Mouse (Mus musculus): ENCODE results near the gene Gm5039.
"Not testable (repeated sequence)": the region's sequence is repeated elsewhere in the genome, so short reads cannot be mapped to it uniquely, and the experiment has no call there.

GRCm38 (mm10) chr12:88370321-88370720 is 46.5 kb upstream of the Gm5039 start:
- TF ChIP-seq POLR2A (IDR thresholded peaks at IDR 0.05; ENCODE audit: extremely low read depth, insufficient read depth, low read length); CTCF (IDR thresholded peaks at IDR 0.05; ENCODE audit: low read depth, low read length): not testable (repeated sequence)
